19 mouse cellular contexts compared by ENCODE assay signal in the genomic region with DNA sequence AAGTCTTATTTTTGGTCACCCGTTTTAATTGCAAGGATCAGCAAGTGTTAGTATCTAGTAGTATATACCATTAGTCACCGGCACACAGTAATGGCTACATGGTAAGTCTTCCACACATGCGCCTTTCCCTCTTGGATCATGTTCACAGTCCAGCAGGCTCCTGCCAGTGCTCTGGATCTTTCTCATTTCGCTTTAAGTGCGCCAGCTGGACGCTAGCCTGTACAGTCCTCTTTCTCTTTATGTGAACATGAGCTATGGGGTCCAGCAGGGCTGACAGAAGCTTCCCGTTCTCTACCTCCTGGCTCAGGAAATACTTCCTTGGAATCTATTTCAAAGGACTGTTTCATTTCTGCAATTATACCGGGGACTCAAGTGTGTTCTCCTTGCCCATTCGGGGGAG. TPM values are rescaled to one million over a fixed set of nuclear protein-coding genes. Genes with fewer than 3 reads are reported as not detected.
DNase-seq lines count a peak whose midpoint lies in the region; ATAC-seq and TF ChIP-seq lines count a peak whose summit lies in the region.
"Had no signal": no experiment of that assay in that cellular context is flagged by ENCODE, and none has a peak within 500 bp of the region (broad histone marks: within the 10 kb centered on the region; RNA-seq: fewer than 3 reads in every experiment).

No protein-coding gene starts in this region.

- ATAC-seq in hindbrain, postnatal 0 days: no peak
- ATAC-seq in hindbrain, embryonic 12.5 days (ENCODE audit: low FRiP score): no peak
- ATAC-seq: midbrain, embryonic 15.5 days; Patski had no signal

- no peaks in the 10 kb centered on the region for H3K9me3 ChIP-seq in hindbrain, postnatal 0 days (ENCODE audit: low read length)
- H3K9me3 ChIP-seq in hindbrain, embryonic 12.5 days (replicated peaks): no peaks in the 10 kb centered on the region
- H3K9me3 ChIP-seq: heart, embryonic 10.5 days; limb, embryonic 12.5 days; liver, embryonic 13.5 days; midbrain, embryonic 15.5 days had no signal

- H3K4me3 ChIP-seq in hindbrain, postnatal 0 days (ENCODE audit: low read length): no peak overlapping the region
- H3K4me3 ChIP-seq in hindbrain, embryonic 12.5 days: no peak overlapping the region
- peak overlapping the region; percentile 1 for H3K4me3 ChIP-seq in cerebellum, adult 2 months (replicated peaks; ENCODE audit: insufficient read depth, low read depth, low read length)
- H3K4me3 ChIP-seq: erythroblast, embryonic 14.5 days; heart, embryonic 10.5 days; limb, embryonic 12.5 days; liver, embryonic 13.5 days; midbrain, embryonic 15.5 days had no signal

- TF ChIP-seq CTCF in hindbrain, postnatal 0 days (IDR thresholded peaks at IDR 0.05; ENCODE audit: low read depth): no peak
- no peak for TF ChIP-seq CTCF in cerebellum, adult 2 months (IDR thresholded peaks at IDR 0.05; ENCODE audit: borderline replicate concordance, insufficient read depth, low read depth, low read length)

- no peak overlapping the region for H3K4me2 ChIP-seq in hindbrain, postnatal 0 days (ENCODE audit: low read depth, low read length)
- no peak overlapping the region for H3K4me2 ChIP-seq in hindbrain, embryonic 12.5 days (replicated peaks)
- H3K4me2 ChIP-seq: hindbrain, embryonic 14.5 days; limb, embryonic 12.5 days; liver, embryonic 13.5 days; midbrain, embryonic 15.5 days had no signal

- TF ChIP-seq POLR2A in cerebellum, adult 2 months (IDR thresholded peaks at IDR 0.05; ENCODE audit: borderline replicate concordance, insufficient read depth, low read length): no peak

- no peaks in the 10 kb centered on the region for H3K4me1 ChIP-seq in hindbrain, postnatal 0 days (ENCODE audit: insufficient read depth, low read length)
- no peaks in the 10 kb centered on the region for H3K4me1 ChIP-seq in hindbrain, embryonic 12.5 days
- no peaks in the 10 kb centered on the region for H3K4me1 ChIP-seq in cerebellum, adult 2 months (ENCODE audit: control insufficient read depth, insufficient read depth, low read length)
- H3K4me1 ChIP-seq: heart, embryonic 10.5 days; liver, embryonic 13.5 days; midbrain, embryonic 15.5 days had no signal

- H3K36me3 ChIP-seq in hindbrain, postnatal 0 days (ENCODE audit: insufficient read depth, low read length): no peaks in the 10 kb centered on the region
- no peaks in the 10 kb centered on the region for H3K36me3 ChIP-seq in hindbrain, embryonic 12.5 days
- H3K36me3 ChIP-seq: heart, embryonic 10.5 days; limb, embryonic 12.5 days; liver, embryonic 13.5 days; midbrain, embryonic 15.5 days had no signal

- H3K27me3 ChIP-seq in hindbrain, postnatal 0 days (ENCODE audit: insufficient read depth, low read length): no peaks in the 10 kb centered on the region
- no peaks in the 10 kb centered on the region for H3K27me3 ChIP-seq in hindbrain, embryonic 12.5 days
- H3K27me3 ChIP-seq in cerebellum, adult 2 months (ENCODE audit: control insufficient read depth, insufficient read depth, low read length): no peaks in the 10 kb centered on the region; the same call in 1 of the 2 replicates
- H3K27me3 ChIP-seq: limb, embryonic 12.5 days; liver, embryonic 13.5 days; midbrain, embryonic 15.5 days; Patski had no signal

- WGBS in hindbrain, postnatal 0 days: 85% methylated on average over 9 of the region's 9 CpGs
- 88% methylated on average over 9 of the region's 9 CpGs for WGBS in hindbrain, embryonic 12.5 days
- 14% methylated on average over 9 of the region's 9 CpGs for WGBS in cerebellum, adult 2 months

- H3K9ac ChIP-seq in hindbrain, postnatal 0 days (replicated peaks; ENCODE audit: low read length): no peak overlapping the region
- no peak overlapping the region for H3K9ac ChIP-seq in hindbrain, embryonic 12.5 days
- H3K9ac ChIP-seq: hindbrain, embryonic 14.5 days; limb, embryonic 12.5 days; liver, embryonic 13.5 days; midbrain, embryonic 15.5 days had no signal

- peak; percentile 28 for DNase-seq in hindbrain, postnatal 0 days (ENCODE audit: low spot score)
- peak; percentile 28 to 46 for DNase-seq in right cerebral cortex, postnatal 10 days (ENCODE audit: low spot score in 2 of 2)
- DNase-seq in right cerebral cortex, adult 18-20 months: no peak
- peak; percentile 64 to 84 for DNase-seq in cerebellum, adult 2 months
- peak; percentile 74 to 79 for DNase-seq in cerebellum, postnatal 36 days
- DNase-seq in kidney, postnatal 25 days: no peak
- DNase-seq: adrenal gland, postnatal 36 days; heart, postnatal 10 days; kidney, adult 11 months; kidney, postnatal 4 days; liver, embryonic 13.5 days; retina, postnatal 1 day had no signal

- no peak overlapping the region for H3K27ac ChIP-seq in hindbrain, postnatal 0 days
- no peak overlapping the region for H3K27ac ChIP-seq in hindbrain, embryonic 12.5 days
- H3K27ac ChIP-seq in cerebellum, adult 2 months (ENCODE audit: insufficient read depth, low read length): no peak overlapping the region
- H3K27ac ChIP-seq: heart, embryonic 10.5 days; hindbrain, embryonic 14.5 days; limb, embryonic 12.5 days; liver, embryonic 13.5 days; midbrain, embryonic 15.5 days had no signal

RNA-seq across cellular contexts. Expression of a gene that starts 21.8 kb away (rescaled TPM):
- total RNA-seq in hindbrain, postnatal 0 days (2014; rRNA removed): 0.04 and 0.05 TPM in 2 replicates
- polyA plus RNA-seq in hindbrain, postnatal 0 days (2015; fragmentation: Nextera tagmentation; extraction: Ambion mirVana): 0.04 and 0.05 TPM in 2 replicates
- polyA plus RNA-seq in hindbrain, embryonic 12.5 days (2016; fragmentation: Nextera tagmentation; extraction: Ambion mirVana): 0.04 TPM in 1 of 2 replicates, not detected in the other
- polyA plus RNA-seq in cerebellum, adult 2 months (2012; rRNA removed): 0.03 TPM in 2 replicates
- total RNA-seq: heart, postnatal 10 days had no signal
- polyA plus RNA-seq: erythroblast, embryonic 14.5 days; heart, embryonic 10.5 days; limb, embryonic 12.5 days had no signal

Comparison
In these comparisons a context has a peak if more than half of its experiments do, and no peak if none do; other contexts are left out.
1. DNase-seq: peak in hindbrain, postnatal 0 days (single experiment), right cerebral cortex, postnatal 10 days (2 of 2), cerebellum, adult 2 months (2 of 2) and cerebellum, postnatal 36 days (2 of 2); none in right cerebral cortex, adult 18-20 months (single experiment) and kidney, postnatal 25 days (0 of 2).